14 mouse cellular contexts compared by ENCODE assay signal in genomic region chr7:112859887-112860286, GRCm38 (mm10).
"Had no signal": no experiment of that assay in that cellular context is flagged by ENCODE, and none has a peak within 500 bp of the region (broad histone marks: within the 10 kb centered on the region; RNA-seq: fewer than 3 reads in every experiment).

No protein-coding gene starts in this region.

- ATAC-seq: liver, postnatal 0 days; midbrain, embryonic 13.5 days had no signal

- H3K36me3 ChIP-seq: liver, embryonic 13.5 days had no signal

- H3K4me2 ChIP-seq: limb, embryonic 12.5 days; liver, embryonic 13.5 days; lung, embryonic 15.5 days; midbrain, embryonic 13.5 days had no signal

- DNase-seq: kidney, adult 9 months; kidney, postnatal 4 days; liver; liver, embryonic 13.5 days; liver, postnatal 0 days; lung, postnatal 14 days; right cerebral cortex, adult 18-20 months; thymus, adult 18-20 months; thymus, postnatal 25 days had no signal

- H3K27me3 ChIP-seq: limb, embryonic 12.5 days; lung, embryonic 15.5 days; midbrain, embryonic 13.5 days had no signal

- H3K27ac ChIP-seq: kidney, postnatal 0 days; limb, embryonic 12.5 days; liver, embryonic 13.5 days; lung, embryonic 15.5 days; macrophage; midbrain, embryonic 13.5 days had no signal

- H3K4me3 ChIP-seq: limb, embryonic 12.5 days; liver, embryonic 13.5 days; lung, embryonic 15.5 days; midbrain, embryonic 13.5 days had no signal

- H3K9ac ChIP-seq: limb, embryonic 12.5 days; liver, embryonic 13.5 days; liver, postnatal 0 days; lung, embryonic 15.5 days; midbrain, embryonic 13.5 days had no signal

- H3K9me3 ChIP-seq: limb, embryonic 12.5 days; liver, embryonic 13.5 days; lung, embryonic 15.5 days; midbrain, embryonic 13.5 days had no signal
